Mouse (Mus musculus) bone marrow, adult 2 months (tissue): ENCODE data around the gene Map4k5.

Source experiments
- CTCF ChIP-seq: fragments of 200-500 bp; IDR thresholded peaks from 2 replicates; pipeline ENCODE4 v1.5.1; 2011; ENCODE audit warnings: low read length, control low read depth; ENCODE audit not compliant: control insufficient read depth, insufficient read depth
- POLR2A ChIP-seq: fragments of 200-500 bp; IDR thresholded peaks from 2 replicates; pipeline ENCODE4 v1.6.1; 2011; ENCODE audit warnings: low read depth, mild to moderate bottlenecking, control low read depth, low read length, borderline replicate concordance; ENCODE audit not compliant: control insufficient read depth

DNA sequence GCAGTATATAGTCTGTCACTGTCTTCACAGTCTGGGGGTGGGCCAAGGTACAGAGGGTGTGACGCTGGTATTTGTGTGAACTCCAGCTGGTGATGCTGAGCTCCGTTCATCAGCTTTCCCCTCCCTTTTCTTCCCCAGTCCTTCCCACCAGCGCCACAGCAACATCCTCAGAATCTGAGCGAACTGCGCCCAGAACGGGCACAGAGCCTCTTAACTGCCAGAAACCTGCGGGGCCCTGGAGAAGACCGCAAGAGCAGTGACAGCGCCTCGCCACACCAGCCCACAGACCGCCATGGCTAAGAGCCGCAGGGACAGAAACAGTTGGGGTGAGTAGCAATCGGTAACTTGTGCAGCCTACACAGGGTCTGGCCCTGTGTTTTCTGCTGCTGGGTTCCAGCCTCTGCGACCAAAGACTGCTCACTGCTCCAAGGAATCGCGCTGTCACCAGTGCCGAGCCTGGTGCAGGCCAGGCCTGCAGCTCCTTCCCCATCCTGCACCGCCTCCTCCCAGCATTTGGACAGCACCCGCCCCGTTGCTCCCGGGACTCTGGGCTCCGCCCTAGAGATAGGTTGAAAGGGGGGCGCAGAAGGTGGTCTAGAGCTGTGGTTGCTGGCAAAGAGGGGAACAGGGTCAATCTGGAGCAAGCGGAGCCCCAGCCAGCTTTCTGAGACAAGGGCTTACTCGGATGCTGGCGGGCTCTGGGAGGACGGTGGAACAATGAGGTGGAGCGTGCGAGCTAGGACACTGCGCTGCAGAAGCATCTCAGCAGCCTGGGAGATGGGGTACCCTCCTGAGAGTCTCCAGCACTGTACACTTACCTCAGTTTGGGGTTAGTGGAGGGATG, 14.9 kb upstream of the Map4k5 start:
- TF ChIP-seq CTCF (no peak), POLR2A (no peak)
